Mouse (Mus musculus) inflammation-experienced regulatory T-cells, adult 16 weeks (primary cell): ENCODE results near the gene Dad1. TPM values are rescaled to one million over a fixed set of nuclear protein-coding genes. Genes with fewer than 3 reads are reported as not detected.

Experiments used
- polyA plus RNA-seq: library from polyadenylated mRNA; unstranded; fragments of 100-300 nt; shearing (Covaris generic); gene quantifications from one replicate; pipeline ENCODE4 v1.2.1, GENCODE M21; 2017

Dad1 gene
- polyA plus RNA-seq, result 503 TPM

GRCm38 (mm10) chr14:54253741-54254291 is at the start of gene Dad1, which contains the start of gene Abhd4:
Gene Dad1, minus strand, starts transcription at chr14:54254104.
Gene Abhd4, plus strand, starts transcription at chr14:54254188.

GRCm38 (mm10) chr14:54284839-54285238 is 30.9 kb upstream of the Dad1 start, which contains the start of gene Olfr49:
Gene Olfr49, minus strand, starts transcription at chr14:54284939.

Other genes starting within 250 kb of the Dad1 start
- 41.0 TPM for gene Abhd4, start 84 bp upstream of the Dad1 start, polyA plus RNA-seq
- 0.11 TPM for gene Olfr49, start 30.8 kb upstream of the Dad1 start, polyA plus RNA-seq
- 66.1 TPM for gene Oxa1l, start 106.7 kb upstream of the Dad1 start, polyA plus RNA-seq
- gene Slc7a7, start 163.7 kb upstream of the Dad1 start, polyA plus RNA-seq, result 2.7 TPM
- 229 TPM for gene Mrpl52, start 172.8 kb upstream of the Dad1 start, polyA plus RNA-seq
- gene Mmp14, start 177.5 kb upstream of the Dad1 start, polyA plus RNA-seq, result 1.9 TPM
- gene Lrp10, start 210.0 kb upstream of the Dad1 start, polyA plus RNA-seq, result 89.5 TPM
- 0.95 TPM for gene Rem2, start 222.0 kb upstream of the Dad1 start, polyA plus RNA-seq